Mouse (Mus musculus) right cerebral cortex, postnatal 36 days (tissue): ENCODE results near the gene Klk12.

ENCODE experiments used
- DNase-seq, 2 experiments: peaks; one replicate each; pipeline ENCODE4 v3.0.0; 2022; ENCODE audit warnings: low spot score in 2 of 2, mixed read lengths in 1 of 2

The Klk12 gene

DNA sequence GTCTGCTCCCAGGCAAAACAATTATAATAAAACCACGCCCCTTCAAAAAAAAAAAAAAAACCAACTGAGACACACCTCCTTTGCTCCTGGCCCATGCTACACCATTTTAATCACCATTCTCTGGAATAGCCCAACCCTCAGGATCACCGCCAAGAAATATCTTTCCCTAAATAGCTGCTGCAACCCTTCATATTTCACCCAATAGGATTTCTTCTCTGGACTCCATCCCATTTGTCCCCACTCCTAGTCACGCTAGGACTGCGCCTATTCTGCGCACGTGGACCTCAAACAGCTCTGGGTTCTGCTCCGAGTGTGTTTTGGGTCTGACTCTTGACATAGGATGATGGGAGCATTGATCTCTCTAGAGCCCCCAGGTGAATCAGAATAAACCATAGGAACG, 27.7 kb downstream of the Klk12 start:
- DNase-seq = no peak

DNA sequence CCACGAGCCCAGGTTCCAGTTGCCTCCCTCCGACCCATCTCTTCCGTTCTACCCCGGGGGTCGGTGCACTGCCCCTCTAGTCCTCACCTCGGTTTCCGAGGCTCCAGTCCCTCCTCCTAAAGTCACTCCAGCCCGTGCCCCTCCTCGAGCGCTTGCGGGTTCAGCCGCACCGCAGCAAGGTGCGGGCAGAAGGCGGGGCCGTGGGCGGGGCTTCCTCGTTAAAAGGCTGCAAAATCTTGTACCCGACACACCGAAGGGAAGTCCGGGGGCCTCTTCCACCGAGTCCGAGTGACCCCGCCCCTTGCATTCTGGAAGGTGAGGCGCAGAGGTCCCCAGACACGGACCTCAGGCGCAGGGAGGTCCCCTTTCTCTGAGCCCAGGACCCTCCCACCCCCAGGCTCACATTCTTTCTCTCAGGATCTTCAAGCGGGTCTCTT, 28.7 kb downstream of the Klk12 start, which contains the start of gene Klk8:
TSS of gene Klk8 (plus strand) at position 245 of the 437 bp plus-strand sequence.
- DNase-seq = no peak

DNA sequence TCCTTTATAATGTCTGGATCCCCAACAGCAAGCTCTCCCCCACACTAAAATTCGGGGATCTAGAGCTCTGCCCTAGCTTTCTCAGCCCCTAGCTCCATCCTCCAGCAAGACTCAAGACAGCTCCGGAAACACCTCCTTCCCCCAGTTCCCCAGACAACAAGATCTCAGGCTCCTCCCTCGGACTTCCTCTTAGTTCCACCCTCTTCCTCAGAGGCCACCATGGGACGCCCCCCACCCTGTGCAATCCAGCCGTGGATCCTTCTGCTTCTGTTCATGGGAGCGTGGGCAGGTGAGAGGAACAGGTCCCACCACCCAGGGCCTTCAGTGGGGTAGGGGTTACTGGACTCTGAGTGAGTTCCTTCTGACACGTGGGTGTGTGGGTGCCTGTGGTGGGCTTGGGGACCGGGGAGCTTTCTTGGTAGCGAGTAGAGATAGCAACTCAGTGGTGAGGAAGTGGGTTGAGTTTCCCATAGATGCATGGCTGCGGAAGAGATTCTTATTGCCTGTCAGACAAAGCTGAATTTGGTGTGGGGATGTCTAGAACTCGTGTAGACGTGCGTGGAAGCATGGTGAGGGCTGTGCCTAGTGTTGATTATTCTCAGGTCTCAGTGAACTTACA, 29.3 kb downstream of the Klk12 start:
- DNase-seq = no peak

DNA sequence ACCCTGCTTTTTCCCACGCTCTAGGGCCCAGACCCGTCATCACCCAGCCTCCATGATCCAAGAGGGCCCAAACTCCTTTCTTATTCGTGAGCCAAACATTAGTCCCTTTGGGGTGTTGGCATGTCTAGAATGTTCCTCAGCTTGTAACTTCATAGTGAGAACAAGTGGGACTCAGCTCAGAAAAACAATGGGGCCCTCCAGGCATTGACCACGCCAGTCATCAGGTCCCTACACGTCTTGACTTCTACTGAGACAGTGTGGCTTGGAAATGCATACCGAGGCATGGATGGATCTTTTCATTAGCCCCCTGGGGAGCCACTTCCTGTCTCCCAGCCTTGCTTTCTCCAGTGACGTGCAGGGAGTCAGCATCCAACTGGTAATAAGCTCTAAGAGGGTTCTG, 31.2 kb downstream of the Klk12 start:
- DNase-seq = no peak

DNA sequence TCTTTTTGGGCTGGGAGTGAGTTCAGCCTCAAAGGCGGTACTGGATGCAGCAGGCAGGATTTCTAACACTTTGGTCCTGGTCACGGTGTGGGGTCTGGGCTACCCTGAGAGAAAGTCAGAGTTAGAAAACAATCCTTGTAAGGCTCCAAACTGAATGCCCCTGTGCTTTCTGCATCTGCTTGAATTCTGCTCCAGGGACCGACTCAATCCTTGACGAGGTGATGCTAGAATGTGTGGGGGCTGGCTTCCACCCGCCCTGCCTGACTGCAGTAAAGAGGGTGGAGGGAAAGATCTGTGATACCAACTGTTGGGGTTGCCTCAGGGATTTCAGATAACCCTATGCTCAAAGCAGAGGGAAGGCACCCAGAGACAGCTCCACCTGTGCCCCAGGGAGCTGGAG, 42.3 kb downstream of the Klk12 start, which contains the start of gene Klk7:
TSS of gene Klk7 (plus strand) at position 301 of the 400 bp plus-strand sequence.
- DNase-seq = no peak

DNA sequence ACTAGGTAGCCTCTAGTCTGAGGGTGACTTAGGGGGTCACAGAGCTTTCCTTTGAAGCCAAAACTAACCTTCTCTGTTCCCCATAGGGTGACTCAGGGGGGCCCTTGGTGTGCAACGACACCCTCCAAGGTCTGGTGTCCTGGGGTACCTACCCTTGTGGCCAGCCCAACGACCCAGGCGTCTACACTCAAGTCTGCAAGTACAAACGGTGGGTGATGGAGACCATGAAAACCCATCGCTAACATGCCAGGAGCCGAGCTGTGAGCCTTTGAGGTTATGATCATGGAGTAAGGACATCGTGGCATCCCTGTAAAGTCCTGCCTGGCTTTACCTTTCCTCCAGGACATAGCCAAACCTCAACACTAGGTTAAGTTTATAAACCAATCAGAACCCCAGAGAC, 46.5 kb downstream of the Klk12 start:
- DNase-seq = no peak

DNA sequence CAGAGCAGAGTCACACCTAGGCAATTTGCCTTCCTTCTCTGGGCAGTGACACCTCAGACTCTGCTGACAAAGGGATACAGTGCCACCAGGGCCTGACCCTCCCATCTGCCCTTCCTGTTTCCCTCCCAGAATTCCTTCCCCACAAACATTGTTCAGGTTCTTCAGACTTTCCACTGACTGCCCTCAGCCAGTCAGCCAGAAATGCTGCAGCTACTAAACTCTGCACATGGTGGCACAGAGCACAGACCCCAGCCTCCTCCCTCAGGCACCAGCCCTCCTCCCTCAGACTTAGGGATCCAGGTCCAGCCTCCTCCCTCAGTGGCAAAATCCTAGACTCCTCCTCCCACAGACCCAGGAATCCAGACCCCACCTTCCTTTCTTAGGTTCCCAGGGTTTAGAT, 48.0 kb downstream of the Klk12 start:
- no peak for DNase-seq

DNA sequence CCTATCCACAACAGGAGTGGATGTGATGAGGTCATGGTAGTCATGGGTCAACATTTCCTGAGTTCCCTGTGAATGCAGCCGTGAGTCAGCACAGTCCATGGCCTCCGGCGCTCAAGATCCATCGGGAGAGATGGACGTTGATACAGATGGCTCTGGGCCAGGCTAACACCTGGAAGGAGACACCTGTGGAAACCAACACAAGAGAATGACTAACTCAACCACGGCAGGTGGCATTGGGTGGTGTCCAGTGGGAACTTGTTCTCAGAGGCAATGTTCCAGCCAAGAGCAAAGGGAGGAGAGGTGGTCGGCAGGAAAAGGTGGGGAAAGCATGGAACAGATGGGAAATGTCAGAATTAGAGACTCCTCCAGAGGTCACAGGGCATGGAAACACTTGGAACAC, 52.9 kb downstream of the Klk12 start:
- no peak for DNase-seq
